Mouse (Mus musculus): ENCODE results near the gene Atp23. TPM values are rescaled to one million over a fixed set of nuclear protein-coding genes. Genes with fewer than 3 reads are reported as not detected.

Atp23 gene
- polyA plus RNA-seq, 1 experiment from 2014 or later: 5.5 TPM

GRCm38 (mm10) chr10:126931123-126931759 is 30.1 kb upstream of the Atp23 start:
- no peak for ATAC-seq (ENCODE audit: low read depth)
- Histone ChIP-seq H3K9me3 (replicated peaks; ENCODE audit: control insufficient read depth, low read length) (no peaks in the 10 kb centered on the region), H3K4me3 (ENCODE audit: low read depth, low read length) (no peak overlapping the region), H3K4me2 (ENCODE audit: low read depth, low read length) (no peak overlapping the region), H3K36me3 (ENCODE audit: control insufficient read depth, insufficient read depth) (no peaks in the 10 kb centered on the region), H3K27me3 (ENCODE audit: control insufficient read depth, insufficient read depth, low read depth, low read length) (peaks cover 34% of the 10 kb centered on the region), H3K9ac (ENCODE audit: low read depth, low read length) (no peak overlapping the region), H3K4me1 (ENCODE audit: control insufficient read depth, low read depth, low read length) (no peaks in the 10 kb centered on the region; the same call in none of the 2 replicates), H3K27ac (ENCODE audit: low read length) (0 out of 2 replicates have a peak overlapping the region, but pooled peaks have one; percentile 14)
- WGBS (ENCODE audit: insufficient replicate concordance): 56% methylated on average over 8 of the region's 8 CpGs

DNA sequence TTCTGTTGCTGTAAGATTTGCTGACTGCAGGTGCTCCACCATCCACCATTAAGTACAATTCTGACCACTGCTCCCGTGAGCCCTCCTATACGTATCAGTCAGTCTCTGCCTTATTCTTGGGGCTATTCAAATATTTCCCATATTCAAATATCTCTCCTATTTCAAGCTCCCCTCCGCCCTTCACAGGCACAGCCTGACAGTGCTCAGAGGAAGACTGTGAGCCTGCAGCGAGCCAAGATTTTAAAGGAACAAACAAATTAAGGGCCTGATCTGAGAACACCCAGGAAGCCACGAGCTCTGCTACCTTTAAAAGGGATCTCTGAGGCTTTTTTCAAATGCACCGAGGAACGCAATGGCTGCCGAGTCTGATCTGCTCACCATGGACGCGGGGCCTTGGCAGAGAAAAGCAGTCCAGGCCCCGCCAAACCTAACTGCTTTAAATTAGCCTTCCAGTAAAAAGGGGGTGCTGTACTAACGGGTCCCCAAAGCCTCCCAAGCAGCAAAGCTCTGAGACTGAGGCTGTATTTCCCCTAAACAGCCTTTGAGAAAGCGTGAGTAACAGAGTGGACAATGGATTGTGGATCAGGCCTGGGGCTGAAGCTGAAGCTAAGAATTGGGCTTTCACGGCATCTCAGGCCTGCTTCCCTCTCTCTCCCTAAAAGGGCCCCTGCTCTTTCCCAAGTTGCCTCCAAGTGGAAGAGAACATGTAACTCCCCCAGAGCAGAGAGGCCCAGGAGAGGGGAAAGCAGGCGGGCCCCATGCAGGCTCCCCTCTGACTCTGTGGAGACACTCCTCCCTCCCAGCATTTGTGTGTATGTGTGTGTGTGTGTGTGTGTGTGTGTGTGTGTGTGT is 29.3 kb upstream of the Atp23 start:
- no peak overlapping the region; the same call in 1 of the 2 replicates for H3K27ac ChIP-seq (ENCODE audit: low read length)
- no peaks in the 10 kb centered on the region for H3K9me3 ChIP-seq (replicated peaks; ENCODE audit: control insufficient read depth, low read length)
- no peaks in the 10 kb centered on the region for H3K36me3 ChIP-seq (ENCODE audit: control insufficient read depth, insufficient read depth)
- no peak overlapping the region for H3K4me3 ChIP-seq (ENCODE audit: low read depth, low read length)
- H3K4me2 ChIP-seq (ENCODE audit: low read depth, low read length): no peak overlapping the region
- ATAC-seq (ENCODE audit: low read depth): no peak; the same call in 1 of the 2 replicates
- no peak overlapping the region for H3K9ac ChIP-seq (ENCODE audit: low read depth, low read length)
- WGBS (ENCODE audit: insufficient replicate concordance): 59% methylated on average over 15 of the region's 15 CpGs
- H3K27me3 ChIP-seq (ENCODE audit: control insufficient read depth, insufficient read depth, low read depth, low read length): peaks cover 34% of the 10 kb centered on the region
- no peaks in the 10 kb centered on the region; the same call in none of the 2 replicates for H3K4me1 ChIP-seq (ENCODE audit: control insufficient read depth, low read depth, low read length)

DNA sequence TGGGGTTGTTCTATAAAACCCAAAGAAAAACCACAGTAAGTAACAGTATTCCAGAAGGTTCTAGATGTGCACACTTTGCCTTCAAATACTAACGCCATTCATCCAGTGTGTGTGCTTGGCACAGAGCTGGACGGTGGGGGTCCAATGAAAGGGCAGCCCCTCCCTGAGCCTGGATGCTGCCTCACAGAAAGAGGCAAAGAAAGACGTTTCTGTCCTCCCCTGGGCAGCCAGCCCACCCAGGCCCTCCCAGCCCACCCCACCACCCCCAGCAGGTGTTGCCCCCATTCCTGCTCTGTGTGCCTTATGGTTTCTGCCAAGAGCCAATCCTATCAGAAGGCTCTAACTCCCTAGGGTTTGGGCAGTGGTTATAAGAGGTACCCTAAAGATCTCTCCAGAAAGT is 28.4 kb upstream of the Atp23 start:
- H3K4me2 ChIP-seq (ENCODE audit: low read depth, low read length): no peak overlapping the region
- no peaks in the 10 kb centered on the region for H3K9me3 ChIP-seq (replicated peaks; ENCODE audit: control insufficient read depth, low read length)
- H3K27ac ChIP-seq (ENCODE audit: low read length): no peak overlapping the region
- no peaks in the 10 kb centered on the region for H3K36me3 ChIP-seq (ENCODE audit: control insufficient read depth, insufficient read depth)
- ATAC-seq (ENCODE audit: low read depth): no peak
- H3K9ac ChIP-seq (ENCODE audit: low read depth, low read length): no peak overlapping the region
- H3K27me3 ChIP-seq (ENCODE audit: control insufficient read depth, insufficient read depth, low read depth, low read length): peaks cover 34% of the 10 kb centered on the region
- H3K4me3 ChIP-seq (ENCODE audit: low read depth, low read length): no peak overlapping the region
- WGBS (ENCODE audit: insufficient replicate concordance): 50% methylated on average over 3 of the region's 3 CpGs
- H3K4me1 ChIP-seq (ENCODE audit: control insufficient read depth, low read depth, low read length): no peaks in the 10 kb centered on the region; the same call in none of the 2 replicates

GRCm38 (mm10) chr10:126928819-126929206 is 27.7 kb upstream of the Atp23 start:
- Histone ChIP-seq H3K36me3 (ENCODE audit: control insufficient read depth, insufficient read depth) (no peaks in the 10 kb centered on the region), H3K4me3 (ENCODE audit: low read depth, low read length) (peak overlapping the region; percentile 55), H3K9me3 (replicated peaks; ENCODE audit: control insufficient read depth, low read length) (no peaks in the 10 kb centered on the region), H3K27me3 (ENCODE audit: control insufficient read depth, insufficient read depth, low read depth, low read length) (peaks cover 34% of the 10 kb centered on the region), H3K9ac (ENCODE audit: low read depth, low read length) (peak overlapping the region; percentile 7; the same call in 1 of the 2 replicates), H3K4me1 (ENCODE audit: control insufficient read depth, low read depth, low read length) (no peaks in the 10 kb centered on the region; the same call in none of the 2 replicates), H3K27ac (ENCODE audit: low read length) (peak overlapping the region; percentile 21; the same call in 1 of the 2 replicates), H3K4me2 (ENCODE audit: low read depth, low read length) (peak overlapping the region; percentile 60)
- no peak for ATAC-seq (ENCODE audit: low read depth)
- 24% methylated on average over 12 of the region's 12 CpGs for WGBS (ENCODE audit: insufficient replicate concordance)

DNA sequence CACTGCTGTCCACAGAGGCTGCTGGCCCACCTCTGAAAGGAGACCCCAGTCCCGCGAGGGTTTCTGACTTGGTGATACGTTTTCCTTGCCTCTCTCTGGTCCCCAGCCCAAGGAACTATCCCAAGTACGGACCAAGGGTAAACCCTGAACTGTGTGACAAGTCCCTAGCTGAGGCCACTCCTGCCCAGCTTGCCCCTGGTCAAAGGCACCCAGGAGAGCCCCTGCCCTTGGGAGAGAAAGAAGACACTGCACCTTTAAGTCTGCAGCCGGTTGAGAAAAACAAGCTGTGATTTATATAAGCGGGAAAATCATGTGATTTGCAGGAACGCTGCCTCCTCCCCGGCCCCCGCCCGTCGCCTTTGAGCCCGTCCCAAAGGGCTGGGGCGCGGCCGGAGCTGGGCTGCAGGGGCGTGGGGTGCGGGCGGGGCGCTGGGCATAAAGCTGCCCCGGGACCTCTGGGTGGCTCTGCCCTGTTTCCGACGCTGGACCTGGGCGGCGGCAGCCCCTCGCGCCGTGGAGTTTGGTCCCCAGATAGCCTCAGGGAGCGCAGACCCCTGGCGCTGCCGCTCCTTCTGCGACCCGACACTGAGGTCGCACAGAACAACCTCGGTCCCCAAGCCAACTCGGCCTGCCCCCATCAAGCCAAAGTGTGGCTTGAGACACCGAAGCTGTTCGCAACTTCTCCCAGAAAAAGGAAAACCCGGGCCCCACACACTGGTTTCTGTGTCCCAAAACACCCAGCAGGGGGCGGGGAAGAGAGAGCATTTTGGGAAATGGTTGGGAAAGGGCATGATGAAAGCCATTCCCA is 27.1 kb upstream of the Atp23 start:
- H3K27me3 ChIP-seq (ENCODE audit: control insufficient read depth, insufficient read depth, low read depth, low read length): peaks cover 34% of the 10 kb centered on the region
- H3K4me3 ChIP-seq (ENCODE audit: low read depth, low read length): peak overlapping the region; percentile 55
- no peaks in the 10 kb centered on the region for H3K9me3 ChIP-seq (replicated peaks; ENCODE audit: control insufficient read depth, low read length)
- H3K4me1 ChIP-seq (ENCODE audit: control insufficient read depth, low read depth, low read length): no peaks in the 10 kb centered on the region; the same call in none of the 2 replicates
- H3K4me2 ChIP-seq (ENCODE audit: low read depth, low read length): peak overlapping the region; percentile 60
- H3K27ac ChIP-seq (ENCODE audit: low read length): peak overlapping the region; percentile 25; the same call in 1 of the 2 replicates
- peak overlapping the region; percentile 45 for H3K9ac ChIP-seq (ENCODE audit: low read depth, low read length)
- WGBS (ENCODE audit: insufficient replicate concordance): under 1% methylated on average over 39 of the region's 39 CpGs
- peak; percentile 72 for ATAC-seq (ENCODE audit: low read depth)
- no peaks in the 10 kb centered on the region for H3K36me3 ChIP-seq (ENCODE audit: control insufficient read depth, insufficient read depth)

DNA sequence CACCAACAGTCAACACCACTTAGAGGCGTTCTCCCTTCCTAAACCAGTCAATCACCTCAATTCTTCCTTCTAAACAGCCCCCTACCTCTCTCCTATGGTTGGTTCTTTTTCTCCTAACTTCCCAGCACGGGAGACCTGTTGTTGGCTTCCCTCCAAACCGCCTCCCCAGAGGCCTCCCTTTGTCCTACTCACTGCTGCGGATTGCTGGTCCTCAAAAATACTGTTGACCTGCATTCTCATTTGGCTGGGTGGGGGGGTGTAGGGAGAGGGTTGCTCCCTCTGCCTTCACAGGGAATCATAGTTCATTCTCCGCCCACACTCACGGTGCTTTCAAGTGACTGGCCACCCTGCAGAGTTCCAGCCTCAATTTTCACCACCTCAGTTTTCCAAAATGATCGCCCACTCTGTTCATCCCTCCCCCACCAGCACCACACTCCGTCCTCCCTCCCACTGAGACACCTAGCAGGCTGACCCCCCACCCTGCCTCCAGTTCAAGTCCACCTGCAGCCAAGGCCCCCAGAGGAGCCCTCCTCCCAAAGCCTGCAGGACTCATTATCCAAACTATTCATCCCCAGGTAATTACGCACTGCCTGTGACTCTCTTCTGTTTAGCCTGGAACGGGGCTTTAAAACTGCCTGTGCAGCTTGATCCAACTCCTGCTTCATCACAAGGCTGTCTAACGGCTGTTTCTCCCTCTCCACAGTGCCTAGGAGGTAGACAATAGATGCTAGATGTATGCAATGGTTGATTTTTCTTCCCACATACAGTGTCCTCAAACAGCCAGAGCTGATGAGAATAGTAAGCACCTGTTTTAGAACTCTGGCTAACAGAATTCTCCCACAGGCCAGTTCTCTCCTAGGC is 26.2 kb upstream of the Atp23 start:
- peak overlapping the region; percentile 60; the same call in 1 of the 2 replicates for H3K4me2 ChIP-seq (ENCODE audit: low read depth, low read length)
- 30% methylated on average over 11 of the region's 11 CpGs for WGBS (ENCODE audit: insufficient replicate concordance)
- no peaks in the 10 kb centered on the region; the same call in none of the 2 replicates for H3K4me1 ChIP-seq (ENCODE audit: control insufficient read depth, low read depth, low read length)
- H3K9ac ChIP-seq (ENCODE audit: low read depth, low read length): no peak overlapping the region; the same call in 1 of the 2 replicates
- H3K27ac ChIP-seq (ENCODE audit: low read length): no peak overlapping the region
- no peak overlapping the region for H3K4me3 ChIP-seq (ENCODE audit: low read depth, low read length)
- H3K36me3 ChIP-seq (ENCODE audit: control insufficient read depth, insufficient read depth): no peaks in the 10 kb centered on the region
- no peaks in the 10 kb centered on the region for H3K9me3 ChIP-seq (replicated peaks; ENCODE audit: control insufficient read depth, low read length)
- no peak for ATAC-seq (ENCODE audit: low read depth)
- H3K27me3 ChIP-seq (ENCODE audit: control insufficient read depth, insufficient read depth, low read depth, low read length): peaks cover 34% of the 10 kb centered on the region

- no peak for ATAC-seq (ENCODE audit: low read depth)
- H3K36me3 ChIP-seq (ENCODE audit: control insufficient read depth, insufficient read depth): no peaks in the 10 kb centered on the region
- no peak overlapping the region for H3K9ac ChIP-seq (ENCODE audit: low read depth, low read length)
- no peaks in the 10 kb centered on the region; the same call in none of the 2 replicates for H3K4me1 ChIP-seq (ENCODE audit: control insufficient read depth, low read depth, low read length)
- no peak overlapping the region for H3K27ac ChIP-seq (ENCODE audit: low read length)
- H3K27me3 ChIP-seq (ENCODE audit: control insufficient read depth, insufficient read depth, low read depth, low read length): peaks cover 34% of the 10 kb centered on the region
- H3K4me3 ChIP-seq (ENCODE audit: low read depth, low read length): no peak overlapping the region
- H3K4me2 ChIP-seq (ENCODE audit: low read depth, low read length): no peak overlapping the region
- no peaks in the 10 kb centered on the region for H3K9me3 ChIP-seq (replicated peaks; ENCODE audit: control insufficient read depth, low read length)
These were observed 24.2 kb upstream of the Atp23 start for GRCm38 (mm10) chr10:126925391-126925790.

DNA sequence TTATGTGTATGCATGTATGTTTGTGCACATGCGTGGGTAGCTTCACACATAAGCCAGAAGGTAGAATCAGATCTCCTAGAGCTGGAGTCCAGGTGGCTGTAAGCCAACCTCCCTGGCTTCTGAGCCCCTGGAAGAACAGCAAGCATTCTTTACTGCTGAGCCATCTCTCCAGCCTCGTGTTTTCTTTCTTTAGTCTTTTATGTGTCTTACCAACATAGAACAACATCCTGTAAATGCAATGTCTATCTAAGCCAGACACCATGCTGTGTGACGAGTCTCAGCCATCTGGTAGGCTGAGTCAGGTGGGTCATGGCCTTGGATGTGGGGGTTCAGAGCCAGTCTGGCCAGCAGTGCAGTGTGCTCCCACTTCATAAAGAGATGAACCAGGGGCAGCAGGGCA is 22.9 kb upstream of the Atp23 start:
- no peak overlapping the region for H3K4me3 ChIP-seq (ENCODE audit: low read depth, low read length)
- no peak for ATAC-seq (ENCODE audit: low read depth)
- H3K4me1 ChIP-seq (ENCODE audit: control insufficient read depth, low read depth, low read length): no peaks in the 10 kb centered on the region; the same call in none of the 2 replicates
- 38% methylated on average over 3 of the region's 3 CpGs for WGBS (ENCODE audit: insufficient replicate concordance)
- peaks cover 26% of the 10 kb centered on the region for H3K27me3 ChIP-seq (ENCODE audit: control insufficient read depth, insufficient read depth, low read depth, low read length)
- no peaks in the 10 kb centered on the region for H3K9me3 ChIP-seq (replicated peaks; ENCODE audit: control insufficient read depth, low read length)
- no peak overlapping the region for H3K9ac ChIP-seq (ENCODE audit: low read depth, low read length)
- H3K27ac ChIP-seq (ENCODE audit: low read length): no peak overlapping the region
- H3K36me3 ChIP-seq (ENCODE audit: control insufficient read depth, insufficient read depth): no peaks in the 10 kb centered on the region
- no peak overlapping the region for H3K4me2 ChIP-seq (ENCODE audit: low read depth, low read length)
